Mouse (Mus musculus) ES-Bruce4 (cell line): ENCODE data around the gene Gm28308.

Experiments used
- CTCF ChIP-seq: IDR thresholded peaks from one replicate; pipeline ENCODE4 v1.8.1; 2011; ENCODE audit warnings: low read depth, low read length
- POLR2A ChIP-seq: IDR thresholded peaks from one replicate; pipeline ENCODE4 v1.8.1; 2011; ENCODE audit warnings: low read length; ENCODE audit not compliant: insufficient read depth

DNA sequence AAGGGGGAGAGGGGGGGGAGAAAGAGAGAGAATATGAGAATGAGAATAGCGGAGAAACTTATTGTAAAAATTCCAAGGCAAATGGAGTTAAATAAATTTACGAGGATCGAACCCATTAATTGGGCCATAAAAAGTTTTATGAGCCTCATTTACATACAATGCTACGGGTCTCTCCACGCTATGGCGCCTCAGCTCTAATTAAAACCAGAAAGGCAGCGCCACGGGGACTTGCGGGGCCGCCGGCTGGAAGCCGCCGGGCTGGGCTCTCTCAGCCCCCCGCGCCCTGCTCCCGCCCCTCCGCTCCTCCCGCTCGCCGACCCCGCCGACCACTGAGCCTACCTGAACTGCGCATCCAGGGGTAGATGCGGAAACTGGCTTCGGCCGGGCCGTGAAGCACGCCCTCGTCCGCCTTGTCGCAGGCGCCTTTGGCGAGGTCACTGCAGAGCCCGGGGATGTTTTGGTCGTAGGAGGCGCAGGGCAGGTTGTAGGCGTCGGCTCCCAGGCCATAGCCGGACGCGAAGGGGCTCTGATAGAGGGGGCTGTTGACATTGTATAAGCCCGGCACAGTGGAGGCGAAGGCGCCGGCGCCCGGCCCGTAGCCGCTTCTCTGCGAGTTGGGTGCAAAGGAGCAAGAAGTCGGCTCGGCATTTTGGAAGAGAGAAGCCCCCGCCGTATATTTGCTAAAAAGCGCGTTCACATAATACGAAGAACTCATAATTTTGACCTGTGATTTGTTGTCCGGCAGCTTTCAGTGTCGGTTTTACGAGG lies 3.7 kb upstream of the Gm28308 start:
- no peak for TF ChIP-seq CTCF
- no peak for TF ChIP-seq POLR2A
